Mouse (Mus musculus) v-Abl transformed pro-B cells (cell line): Measurements from ENCODE around the gene Lao1.

ENCODE experiments used
- in situ Hi-C, 2 experiments: fragments of 400-800 bp; cut with MboI; formaldehyde crosslinking; loops; one replicate each; pipeline ENCODE4 v1.15.1; 2025; ENCODE audit not compliant: unreplicated experiment in 2 of 2

Gene Lao1

GRCm38 (mm10) chr4:119011050-119011680, 49.8 kb downstream of the Lao1 start:
- in situ Hi-C loops, result loop anchor here (25.0 kb wide), 1 partner anchor 351 kb away; no protein-coding TSS in a partner anchor

DNA sequence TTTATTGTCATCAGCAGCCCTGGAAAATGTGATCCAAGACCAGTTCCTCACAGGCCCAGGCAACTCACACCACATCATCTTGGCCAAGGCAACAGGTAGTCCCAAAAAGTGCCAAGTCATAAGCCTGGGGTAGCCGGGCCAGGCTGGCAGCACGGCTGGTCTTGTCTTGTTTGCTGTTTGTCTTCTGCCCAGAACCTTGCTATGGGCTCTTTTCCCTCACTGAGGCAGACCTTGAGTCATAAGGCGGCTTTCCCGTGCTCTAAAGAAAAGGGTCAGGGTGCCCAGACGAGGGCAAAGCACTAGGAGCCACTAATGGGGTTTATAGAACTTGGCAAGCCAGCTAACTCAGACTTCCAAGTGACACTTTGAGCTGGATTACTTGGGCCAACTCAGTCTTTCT, 51.7 kb downstream of the Lao1 start:
- in situ Hi-C loops, result loop anchor here (25.0 kb wide), 1 partner anchor 349 kb away; no protein-coding TSS in a partner anchor

DNA sequence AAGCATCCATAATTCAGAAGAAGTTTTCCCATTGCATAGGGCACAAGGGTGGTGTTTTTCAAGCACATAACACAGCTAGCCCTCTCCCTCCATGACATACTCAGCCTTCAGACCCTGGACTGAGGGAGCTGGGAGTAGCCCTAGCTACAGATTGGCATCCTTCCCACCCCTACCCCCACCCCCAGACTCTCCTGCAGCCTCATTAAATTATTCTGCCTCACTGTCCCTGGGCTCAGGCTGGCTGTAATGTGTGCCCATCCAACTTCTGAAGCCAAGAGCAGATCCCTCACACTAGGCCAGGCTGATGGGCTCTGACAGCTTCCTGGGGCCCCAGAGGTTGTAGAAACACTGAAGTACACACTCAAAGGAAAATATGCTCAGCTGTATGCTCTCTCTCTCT, 53.6 kb downstream of the Lao1 start:
- in situ Hi-C loops, result loop anchor here (25.0 kb wide), 1 partner anchor 347 kb away; no protein-coding TSS in a partner anchor

DNA sequence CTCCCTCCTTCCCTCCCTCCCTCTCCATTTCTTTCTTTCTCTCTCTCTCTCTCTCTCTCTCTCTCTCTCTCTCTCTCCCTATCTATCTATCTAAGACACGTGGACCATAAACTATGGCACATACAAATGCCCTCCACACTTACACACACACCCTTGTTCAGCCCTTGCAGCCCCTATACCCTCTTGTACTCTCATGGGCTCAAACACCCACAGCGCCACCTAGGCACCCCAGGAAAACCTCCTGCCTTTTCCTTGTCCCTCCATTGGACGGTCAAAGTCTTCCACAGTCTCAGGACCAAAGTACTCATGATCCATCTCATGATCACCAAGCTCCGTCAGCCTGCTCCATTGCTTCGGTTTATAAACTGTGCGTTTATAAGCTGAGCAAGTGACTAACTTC, 54.2 kb downstream of the Lao1 start:
- in situ Hi-C loops, result loop anchor here (25.0 kb wide), 1 partner anchor 347 kb away; no protein-coding TSS in a partner anchor

GRCm38 (mm10) chr4:119017078-119017477, 55.7 kb downstream of the Lao1 start:
- in situ Hi-C loops, result loop anchor here (25.0 kb wide), 1 partner anchor 345 kb away; no protein-coding TSS in a partner anchor
